Mouse (Mus musculus) kidney, embryonic 16.5 days (tissue): Measurements from ENCODE around the gene Gm21969. TPM values are rescaled to one million over a fixed set of nuclear protein-coding genes. Genes with fewer than 3 reads are reported as not detected.

Source experiments
- ATAC-seq: fragments of 200-750 bp; cut with Nextera tagmentation; 2 replicates; pipeline ENCODE4 v1.8.0; 2017; ENCODE audit warnings: moderate TSS enrichment; ENCODE audit not compliant: low FRiP score, low TSS enrichment
- H3K27ac ChIP-seq: fragments of 300-500 bp; sonication (generic); 2 replicates; pipeline ENCODE4 v1.5.1; 2014; ENCODE audit warnings: low read length
- H3K27me3 ChIP-seq: fragments of 300-500 bp; sonication (generic); 2 replicates; pipeline ENCODE4 v1.6.1; 2014; ENCODE audit warnings: low read length, control low read depth, mixed read lengths; ENCODE audit not compliant: insufficient read depth
- H3K36me3 ChIP-seq: fragments of 300-500 bp; sonication (generic); 2 replicates; pipeline ENCODE4 v1.6.1; 2014; ENCODE audit warnings: low read length, control low read depth, mixed read lengths; ENCODE audit not compliant: insufficient read depth
- H3K4me1 ChIP-seq: fragments of 300-500 bp; sonication (generic); 2 replicates; pipeline ENCODE4 v1.6.1; 2014; ENCODE audit warnings: low read length, control low read depth, mixed read lengths; ENCODE audit not compliant: insufficient read depth
- H3K4me2 ChIP-seq: fragments of 300-500 bp; sonication (generic); replicated peaks from 2 replicates; pipeline ENCODE4 v1.6.1; 2014; ENCODE audit warnings: low read depth, low read length
- H3K4me3 ChIP-seq: fragments of 300-500 bp; sonication (generic); 2 replicates; pipeline ENCODE4 v1.5.1; 2014; ENCODE audit warnings: mild to moderate bottlenecking, low read length
- H3K9ac ChIP-seq: fragments of 300-500 bp; sonication (generic); replicated peaks from 2 replicates; pipeline ENCODE4 v1.6.1; 2014; ENCODE audit warnings: low read length
- H3K9me3 ChIP-seq: fragments of 300-500 bp; sonication (generic); 2 replicates; pipeline ENCODE4 v1.6.1; 2016; ENCODE audit warnings: low read length, control low read depth
- WGBS: fragments of 180-500 bp; shearing (Covaris S2); extraction: QIAGEN DNeasy Blood & Tissue Kit; methylation state at CpG from one replicate; pipeline ENCODE4 v1.1.7; 2014; 5-methylcytosine and 5-hydroxymethylcytosine counted together
- polyA plus RNA-seq: library from polyadenylated mRNA; unstranded; fragments of >200 nt; fragmentation: Nextera tagmentation; extraction: Ambion mirVana; gene quantifications from 2 replicates; pipeline ENCODE4 v1.2.1, GENCODE M21; 2015

Gene Gm21969
- polyA plus RNA-seq, 1 experiment from 2014 or later: not detected

DNA sequence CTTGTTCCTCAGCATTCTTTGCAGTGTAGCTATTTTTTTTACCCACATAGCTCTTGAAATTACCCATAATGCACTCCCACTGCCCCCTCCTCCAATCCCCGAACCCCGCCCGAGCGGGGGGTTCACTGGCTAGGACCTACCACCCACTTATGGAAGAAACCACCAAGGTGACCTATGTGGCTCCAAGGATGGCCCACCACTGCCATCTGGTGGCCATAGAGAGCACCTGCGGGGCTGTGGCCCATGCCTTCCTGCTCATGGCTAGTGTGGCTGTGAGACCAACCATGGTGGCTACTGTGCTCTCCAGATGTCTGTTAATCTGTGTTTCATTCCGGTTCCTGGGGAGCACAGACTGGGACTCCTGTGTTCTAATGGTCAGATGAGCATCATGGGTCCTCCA, 66.9 kb downstream of the Gm21969 start:
- H3K4me2 ChIP-seq: no peak overlapping the region
- H3K4me1 ChIP-seq: 0 out of 2 replicates have a peak, but pooled peaks cover 4% of the 10 kb centered on the region
- no peak for ATAC-seq
- H3K27ac ChIP-seq: no peak overlapping the region
- H3K9me3 ChIP-seq: 0 out of 2 replicates have a peak, but pooled peaks cover 4% of the 10 kb centered on the region
- H3K9ac ChIP-seq: no peak overlapping the region
- H3K27me3 ChIP-seq: no peaks in the 10 kb centered on the region
- H3K4me3 ChIP-seq: no peak overlapping the region
- 17% methylated on average over 6 of the region's 6 CpGs for WGBS
- no peaks in the 10 kb centered on the region for H3K36me3 ChIP-seq

DNA sequence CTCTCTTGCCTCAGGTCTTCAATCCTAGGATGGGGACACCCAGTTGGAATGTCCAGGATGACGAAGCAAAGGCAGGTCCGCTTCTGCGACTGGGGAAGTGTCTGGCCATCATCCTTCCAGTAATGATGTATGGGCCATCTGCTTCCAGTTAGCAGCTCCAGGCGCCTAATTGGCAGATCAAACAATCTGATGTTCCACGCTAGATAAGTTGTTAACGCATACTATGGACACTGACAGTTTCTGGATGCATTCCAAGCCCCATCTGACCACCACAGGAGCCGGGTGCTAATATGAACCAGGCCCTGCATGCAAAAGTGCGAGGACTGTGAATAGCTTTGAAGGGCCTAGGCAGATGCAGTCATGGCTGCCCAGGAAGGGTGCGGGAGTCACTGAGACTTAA, 72.7 kb downstream of the Gm21969 start:
- no peak for ATAC-seq
- H3K9ac ChIP-seq: no peak overlapping the region
- no peak overlapping the region for H3K4me3 ChIP-seq

DNA sequence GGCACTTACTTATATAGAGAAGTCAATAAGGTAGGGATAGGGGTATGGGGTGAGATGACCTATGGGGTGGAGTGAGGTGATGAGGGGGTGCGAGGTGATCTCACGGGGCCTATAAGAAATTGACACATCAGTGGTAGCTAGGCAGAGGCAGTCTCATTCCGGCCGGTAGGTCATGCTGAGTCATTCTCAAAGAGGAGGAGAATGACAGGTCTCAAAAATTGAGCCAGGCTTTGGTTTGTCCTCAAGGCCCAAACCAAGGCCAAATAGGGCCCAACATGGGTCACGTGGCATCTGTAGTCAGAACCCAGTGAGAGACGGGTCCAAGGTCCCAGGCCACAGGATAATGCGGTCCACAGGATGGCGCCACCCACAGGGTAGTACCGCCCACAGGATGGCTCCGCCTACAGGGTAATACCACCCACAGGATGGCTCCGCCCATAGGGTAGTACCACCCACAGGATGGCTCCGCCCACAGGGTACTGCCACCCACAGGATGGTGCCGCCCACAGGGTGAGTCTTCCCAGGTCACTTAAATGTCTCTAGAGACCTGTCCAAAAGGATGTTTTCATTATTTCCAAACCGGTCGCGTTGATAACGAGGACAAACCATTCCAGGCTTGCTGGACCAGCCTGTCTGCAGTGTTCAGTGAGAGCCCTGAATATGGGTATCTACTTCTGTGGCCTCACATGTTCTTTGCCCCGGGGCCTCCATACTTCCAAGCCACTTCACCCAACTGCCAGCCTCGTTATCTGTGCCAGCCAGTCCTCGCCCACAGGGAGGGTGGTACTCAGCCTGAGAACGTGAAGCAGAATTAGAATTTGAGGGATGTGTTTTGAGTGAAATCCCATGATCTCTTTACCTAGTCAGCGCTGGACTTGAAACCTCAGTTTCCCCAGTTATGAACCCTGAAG, 81.0 kb downstream of the Gm21969 start:
- Histone ChIP-seq H3K27ac (no peak overlapping the region), H3K9ac (no peak overlapping the region), H3K4me2 (no peak overlapping the region), H3K36me3 (no peaks in the 10 kb centered on the region), H3K27me3 (no peaks in the 10 kb centered on the region), H3K4me1 (no peaks in the 10 kb centered on the region), H3K9me3 (peaks cover 10% of the 10 kb centered on the region; the same call in 1 of the 2 replicates), H3K4me3 (no peak overlapping the region)
- 76% methylated on average over 22 of the region's 22 CpGs for WGBS
- ATAC-seq: no peak

More for the DNA sequence above, 72.7 kb downstream of the Gm21969 start:
- no peak overlapping the region for H3K27ac ChIP-seq
- H3K4me2 ChIP-seq: no peak overlapping the region
- peaks cover 9% of the 10 kb centered on the region; the same call in 1 of the 2 replicates for H3K9me3 ChIP-seq
- H3K27me3 ChIP-seq: no peaks in the 10 kb centered on the region
- H3K36me3 ChIP-seq: no peaks in the 10 kb centered on the region
- H3K4me1 ChIP-seq: no peaks in the 10 kb centered on the region
- WGBS: 59% methylated on average over 9 of the region's 9 CpGs

DNA sequence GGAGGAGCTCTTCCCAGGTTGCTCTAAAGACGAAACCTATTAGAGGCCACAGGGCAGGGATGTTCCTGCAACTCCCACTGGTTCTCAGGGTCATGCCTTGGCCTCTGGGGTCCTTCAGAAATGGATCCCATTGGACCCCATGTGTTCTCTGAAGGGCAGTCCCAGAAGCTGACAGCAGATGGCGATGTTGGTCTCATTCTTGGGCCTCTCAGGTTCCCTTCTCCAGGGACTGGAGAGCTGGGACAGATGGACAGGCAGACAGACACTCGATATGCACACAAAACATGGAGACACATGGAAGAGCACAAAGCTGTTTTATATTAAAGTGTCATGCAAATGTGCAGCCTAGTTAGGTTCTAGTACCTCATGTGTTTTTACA, 81.6 kb downstream of the Gm21969 start:
- H3K9ac ChIP-seq: no peak overlapping the region
- peaks cover 10% of the 10 kb centered on the region; the same call in 1 of the 2 replicates for H3K9me3 ChIP-seq
- H3K4me1 ChIP-seq: no peaks in the 10 kb centered on the region
- no peak overlapping the region for H3K4me3 ChIP-seq
- WGBS: 8% methylated on average over 3 of the region's 3 CpGs
- H3K36me3 ChIP-seq: no peaks in the 10 kb centered on the region
- ATAC-seq: no peak
- H3K27me3 ChIP-seq: no peaks in the 10 kb centered on the region
- no peak overlapping the region for H3K27ac ChIP-seq
- no peak overlapping the region for H3K4me2 ChIP-seq

DNA sequence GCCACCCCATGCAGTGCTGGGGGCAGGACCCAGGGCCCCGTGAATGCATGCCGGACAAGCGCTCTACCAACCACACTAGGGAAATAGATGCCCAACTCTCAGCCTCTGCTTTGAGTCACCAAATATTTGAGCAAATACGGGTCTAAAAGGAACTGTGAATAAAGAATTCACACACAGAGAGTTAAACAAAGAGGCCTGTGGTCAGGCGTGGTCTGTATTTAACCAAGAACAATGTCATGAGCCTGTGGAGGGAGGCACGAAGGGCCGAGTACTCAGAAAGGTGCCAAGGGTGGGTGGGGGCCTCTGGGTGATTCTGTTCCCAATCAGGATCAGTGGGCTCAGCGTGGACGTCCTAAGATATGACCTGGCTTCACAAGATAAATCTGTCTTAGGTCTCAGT, 85.1 kb downstream of the Gm21969 start:
- H3K27ac ChIP-seq: no peak overlapping the region
- no peak for ATAC-seq

DNA sequence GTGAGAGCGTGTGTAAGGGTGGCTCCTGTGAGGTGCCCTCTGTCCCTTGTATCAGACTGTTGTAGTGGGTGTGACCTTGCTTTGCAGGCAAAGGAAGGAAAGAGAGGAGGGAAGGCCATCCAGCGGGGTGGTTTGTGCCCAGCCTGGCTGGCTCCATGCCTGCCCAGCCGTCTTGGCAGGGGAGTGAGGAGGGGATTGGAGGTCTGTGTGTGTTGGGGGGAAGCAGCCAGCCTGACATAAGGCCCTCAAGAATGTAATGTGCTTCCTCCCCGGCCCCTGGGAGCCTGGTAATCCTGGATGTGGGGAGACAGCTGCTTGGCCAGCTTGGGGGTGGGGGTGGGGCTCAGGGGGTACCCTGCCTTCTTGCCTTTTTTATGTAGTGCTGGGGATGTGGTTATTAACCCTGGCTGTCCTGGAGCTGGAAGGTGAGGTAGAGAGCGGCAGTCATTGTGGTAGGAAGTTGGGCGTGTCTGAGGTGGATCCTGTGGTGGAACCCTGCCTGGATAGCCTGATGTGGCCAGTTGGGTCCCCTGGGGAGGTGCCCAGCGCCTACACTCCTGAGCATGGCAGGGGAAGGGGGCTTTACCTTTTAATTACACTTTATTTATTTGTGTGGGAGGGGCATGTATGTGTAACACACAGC, 86.8 kb downstream of the Gm21969 start:
- Histone ChIP-seq H3K9me3 (no peaks in the 10 kb centered on the region), H3K4me2 (no peak overlapping the region), H3K36me3 (no peaks in the 10 kb centered on the region), H3K4me1 (no peaks in the 10 kb centered on the region), H3K27me3 (no peaks in the 10 kb centered on the region), H3K27ac (no peak overlapping the region), H3K9ac (no peak overlapping the region), H3K4me3 (no peak overlapping the region)
- no peak for ATAC-seq
- 42% methylated on average over 7 of the region's 7 CpGs for WGBS

More for the DNA sequence above, 85.1 kb downstream of the Gm21969 start:
- 76% methylated on average over 9 of the region's 9 CpGs for WGBS
- H3K27me3 ChIP-seq: no peaks in the 10 kb centered on the region
- H3K9me3 ChIP-seq: no peaks in the 10 kb centered on the region
- no peaks in the 10 kb centered on the region for H3K36me3 ChIP-seq
- no peak overlapping the region for H3K4me2 ChIP-seq
- H3K4me1 ChIP-seq: no peaks in the 10 kb centered on the region
- H3K9ac ChIP-seq: no peak overlapping the region
- no peak overlapping the region for H3K4me3 ChIP-seq

DNA sequence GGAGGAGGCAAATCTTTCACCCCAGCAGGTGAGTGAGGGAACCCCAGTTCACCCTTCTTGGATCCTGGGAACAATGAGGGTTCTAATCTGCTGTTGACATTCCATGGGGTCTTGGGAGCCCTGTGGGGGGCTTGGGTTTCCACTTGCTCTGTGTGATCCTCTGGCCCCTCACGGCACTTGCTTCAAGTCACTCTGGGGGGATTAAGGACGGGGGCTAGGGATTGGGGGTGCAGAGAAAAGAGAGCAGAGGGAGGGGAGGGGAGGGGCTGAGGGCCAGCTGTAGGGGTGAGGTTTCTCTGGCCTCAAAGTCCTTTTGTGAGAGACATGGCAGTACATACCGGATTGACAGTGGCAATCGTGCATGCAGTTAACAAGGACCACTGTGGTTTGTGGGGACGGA, 90.3 kb downstream of the Gm21969 start:
- no peak for ATAC-seq
- no peaks in the 10 kb centered on the region for H3K27me3 ChIP-seq
- no peak overlapping the region for H3K4me2 ChIP-seq
- H3K27ac ChIP-seq: no peak overlapping the region
- H3K4me3 ChIP-seq: no peak overlapping the region
- no peaks in the 10 kb centered on the region for H3K36me3 ChIP-seq
- 59% methylated on average over 5 of the region's 5 CpGs for WGBS
- 0 out of 2 replicates have a peak, but pooled peaks cover 6% of the 10 kb centered on the region for H3K4me1 ChIP-seq
- H3K9me3 ChIP-seq: no peaks in the 10 kb centered on the region
- H3K9ac ChIP-seq: no peak overlapping the region

DNA sequence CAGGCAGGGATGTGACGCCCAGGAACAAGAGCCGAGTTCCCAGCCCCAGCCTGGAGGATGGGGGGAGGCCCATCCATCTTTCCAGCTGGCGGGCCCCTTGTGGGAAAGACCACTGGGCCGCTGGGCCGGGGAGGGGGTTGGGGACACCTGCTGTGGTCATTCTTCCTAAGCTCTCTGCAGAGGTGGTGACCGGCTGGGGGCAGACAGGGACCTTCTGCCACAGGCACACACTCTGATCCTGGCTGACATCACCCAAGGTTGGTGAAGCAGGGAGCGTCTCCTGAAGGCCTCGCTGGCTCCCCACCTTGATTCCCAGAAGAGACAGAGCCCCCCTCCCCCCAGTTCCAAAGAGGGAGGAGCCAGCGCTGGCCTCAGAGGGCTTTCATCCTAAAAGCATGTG, 94.8 kb downstream of the Gm21969 start:
- ATAC-seq: no peak

DNA sequence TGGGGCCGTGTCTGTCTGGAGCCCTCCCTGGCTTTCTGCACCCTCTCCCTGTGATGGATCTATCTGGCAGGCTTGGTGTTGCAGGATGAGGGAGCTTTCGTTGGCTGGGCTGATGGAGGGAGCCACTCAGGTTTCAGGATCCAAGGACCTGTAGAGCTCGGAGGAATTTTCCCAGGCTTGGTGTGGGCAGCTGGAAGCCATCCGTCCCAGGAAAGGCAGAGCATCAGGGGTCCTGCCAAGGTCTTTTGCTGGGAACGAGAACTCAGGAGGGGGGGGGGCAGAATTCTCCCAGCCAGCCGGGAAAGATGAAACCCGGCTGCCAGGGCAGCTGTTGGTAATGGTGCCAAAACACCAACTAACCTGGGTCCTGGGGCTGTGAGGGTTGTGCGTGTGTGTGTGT, 95.6 kb downstream of the Gm21969 start:
- H3K4me2 ChIP-seq: no peak overlapping the region
- WGBS: 29% methylated on average over 8 of the region's 8 CpGs
- no peaks in the 10 kb centered on the region for H3K9me3 ChIP-seq
- H3K4me1 ChIP-seq: 0 out of 2 replicates have a peak, but pooled peaks cover 6% of the 10 kb centered on the region
- H3K27ac ChIP-seq: no peak overlapping the region
- no peaks in the 10 kb centered on the region for H3K27me3 ChIP-seq
- H3K9ac ChIP-seq: no peak overlapping the region
- ATAC-seq: no peak
- H3K4me3 ChIP-seq: no peak overlapping the region
- no peaks in the 10 kb centered on the region for H3K36me3 ChIP-seq

More for the DNA sequence above, 94.8 kb downstream of the Gm21969 start:
- Histone ChIP-seq H3K4me2 (no peak overlapping the region), H3K36me3 (no peaks in the 10 kb centered on the region), H3K4me1 (0 out of 2 replicates have a peak, but pooled peaks cover 6% of the 10 kb centered on the region), H3K4me3 (no peak overlapping the region), H3K27me3 (no peaks in the 10 kb centered on the region), H3K9ac (no peak overlapping the region), H3K9me3 (no peaks in the 10 kb centered on the region), H3K27ac (no peak overlapping the region)
- WGBS: 3% methylated on average over 9 of the region's 9 CpGs

DNA sequence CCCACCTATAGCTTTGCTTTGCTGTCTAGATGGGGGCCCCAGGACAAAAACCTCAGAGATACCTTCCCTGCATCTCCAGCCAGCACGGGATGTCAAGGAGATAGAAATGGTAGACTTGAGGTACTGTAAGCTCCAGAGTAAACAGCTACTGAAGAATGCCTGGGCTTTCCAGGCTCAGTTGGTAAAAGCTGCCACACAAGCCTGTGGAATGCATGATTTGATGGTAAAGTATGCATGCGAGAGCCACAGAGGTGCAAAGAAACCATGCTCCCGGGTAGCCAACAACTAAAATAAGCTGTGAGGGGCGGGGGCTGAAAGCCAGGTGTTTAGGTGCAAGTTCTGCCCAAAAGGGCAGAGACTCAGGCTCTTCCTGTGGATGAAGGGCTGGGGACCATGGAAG, 99.9 kb downstream of the Gm21969 start:
- WGBS: 64% methylated on average over 4 of the region's 4 CpGs
- no peak overlapping the region for H3K9ac ChIP-seq
- no peaks in the 10 kb centered on the region for H3K27me3 ChIP-seq
- no peak for ATAC-seq
- H3K4me2 ChIP-seq: no peak overlapping the region
- H3K9me3 ChIP-seq: no peaks in the 10 kb centered on the region
- H3K4me1 ChIP-seq: 0 out of 2 replicates have a peak, but pooled peaks cover 2% of the 10 kb centered on the region
- no peak overlapping the region for H3K27ac ChIP-seq
- no peak overlapping the region for H3K4me3 ChIP-seq
- no peaks in the 10 kb centered on the region for H3K36me3 ChIP-seq
